Mouse (Mus musculus): ENCODE data around the gene Olfr282. TPM values are rescaled to one million over a fixed set of nuclear protein-coding genes. Genes with fewer than 3 reads are reported as not detected.
"Not testable (repeated sequence)": the region's sequence is repeated elsewhere in the genome, so short reads cannot be mapped to it uniquely, and the experiment has no call there.

The Olfr282 gene
- polyA plus RNA-seq, 1 experiment = not detected

- Histone ChIP-seq H3K4me3 (ENCODE audit: insufficient read depth, low read depth, low read length) (no peak overlapping the region), H3K4me1 (ENCODE audit: control insufficient read depth, insufficient read depth, low read length) (no peaks in the 10 kb centered on the region), H3K27ac (ENCODE audit: insufficient read depth, low read depth, low read length) (no peak overlapping the region)
- WGBS = 93% methylated on average over 9 of the region's 9 CpGs
- TF ChIP-seq CTCF (IDR thresholded peaks at IDR 0.05; ENCODE audit: insufficient read depth, low read depth, low read length) = no peak
- TF ChIP-seq POLR2A (IDR thresholded peaks at IDR 0.05; ENCODE audit: insufficient read depth, low read depth, low read length) = no peak
Measured at GRCm38 (mm10) chr15:98410249-98410648, 20.8 kb upstream of the Olfr282 start.

- Histone ChIP-seq H3K4me3 (ENCODE audit: insufficient read depth, low read depth, low read length) (no peak overlapping the region), H3K27ac (ENCODE audit: insufficient read depth, low read depth, low read length) (no peak overlapping the region), H3K4me1 (ENCODE audit: control insufficient read depth, insufficient read depth, low read length) (no peaks in the 10 kb centered on the region)
- TF ChIP-seq POLR2A (IDR thresholded peaks at IDR 0.05; ENCODE audit: insufficient read depth, low read depth, low read length) (no peak), CTCF (IDR thresholded peaks at IDR 0.05; ENCODE audit: insufficient read depth, low read depth, low read length) (no peak)
- 65% methylated on average over 4 of the region's 4 CpGs for WGBS
Measured at GRCm38 (mm10) chr15:98415996-98416395, 15.0 kb upstream of the Olfr282 start.

- not testable (repeated sequence) for H3K27ac ChIP-seq (ENCODE audit: insufficient read depth, low read depth, low read length); H3K4me3 ChIP-seq (ENCODE audit: insufficient read depth, low read depth, low read length); H3K4me1 ChIP-seq (ENCODE audit: control insufficient read depth, insufficient read depth, low read length)
Measured at GRCm38 (mm10) chr15:98416802-98417201, 14.2 kb upstream of the Olfr282 start.

- 37% methylated on average over 3 of the region's 3 CpGs for WGBS
- not testable (repeated sequence) for H3K27ac ChIP-seq (ENCODE audit: insufficient read depth, low read depth, low read length)
Measured at GRCm38 (mm10) chr15:98417285-98417684, 13.7 kb upstream of the Olfr282 start.

GRCm38 (mm10) chr15:98418096-98418495, 12.9 kb upstream of the Olfr282 start:
- TF ChIP-seq POLR2A (IDR thresholded peaks at IDR 0.05; ENCODE audit: insufficient read depth, low read depth, low read length) (no peak), CTCF (IDR thresholded peaks at IDR 0.05; ENCODE audit: insufficient read depth, low read depth, low read length) (no peak)
- H3K4me3 ChIP-seq (ENCODE audit: insufficient read depth, low read depth, low read length) = no peak overlapping the region
- no peak overlapping the region for H3K27ac ChIP-seq (ENCODE audit: insufficient read depth, low read depth, low read length)
- H3K4me1 ChIP-seq (ENCODE audit: control insufficient read depth, insufficient read depth, low read length) = no peaks in the 10 kb centered on the region
- WGBS = 74% methylated on average over 7 of the region's 7 CpGs

More at GRCm38 (mm10) chr15:98417285-98417684, 13.7 kb upstream of the Olfr282 start:
- H3K4me3 ChIP-seq (ENCODE audit: insufficient read depth, low read depth, low read length); H3K4me1 ChIP-seq (ENCODE audit: control insufficient read depth, insufficient read depth, low read length): not testable (repeated sequence)

- Histone ChIP-seq H3K27ac (ENCODE audit: insufficient read depth, low read depth, low read length) (no peak overlapping the region), H3K4me1 (ENCODE audit: control insufficient read depth, insufficient read depth, low read length) (peaks cover 12% of the 10 kb centered on the region), H3K4me3 (ENCODE audit: insufficient read depth, low read depth, low read length) (no peak overlapping the region)
- no peak for TF ChIP-seq POLR2A (IDR thresholded peaks at IDR 0.05; ENCODE audit: insufficient read depth, low read depth, low read length)
- no peak for TF ChIP-seq CTCF (IDR thresholded peaks at IDR 0.05; ENCODE audit: insufficient read depth, low read depth, low read length)
- WGBS = 44% methylated on average over 4 of the region's 4 CpGs
Measured at GRCm38 (mm10) chr15:98420897-98421296, 10.1 kb upstream of the Olfr282 start.

- 63% methylated on average over 14 of the region's 14 CpGs for WGBS
- H3K4me3 ChIP-seq (ENCODE audit: insufficient read depth, low read depth, low read length) = no peak overlapping the region
- no peak overlapping the region for H3K27ac ChIP-seq (ENCODE audit: insufficient read depth, low read depth, low read length)
Measured at GRCm38 (mm10) chr15:98424326-98424725, 6.7 kb upstream of the Olfr282 start.

GRCm38 (mm10) chr15:98424753-98425152, 6.3 kb upstream of the Olfr282 start:
- WGBS = 82% methylated on average over 6 of the region's 6 CpGs
- TF ChIP-seq POLR2A (IDR thresholded peaks at IDR 0.05; ENCODE audit: insufficient read depth, low read depth, low read length) = no peak
- TF ChIP-seq CTCF (IDR thresholded peaks at IDR 0.05; ENCODE audit: insufficient read depth, low read depth, low read length) = no peak
- H3K4me3 ChIP-seq (ENCODE audit: insufficient read depth, low read depth, low read length) = no peak overlapping the region
- H3K27ac ChIP-seq (ENCODE audit: insufficient read depth, low read depth, low read length) = no peak overlapping the region
- H3K4me1 ChIP-seq (ENCODE audit: control insufficient read depth, insufficient read depth, low read length) = peaks cover 12% of the 10 kb centered on the region

More at GRCm38 (mm10) chr15:98424326-98424725, 6.7 kb upstream of the Olfr282 start:
- peaks cover 12% of the 10 kb centered on the region for H3K4me1 ChIP-seq (ENCODE audit: control insufficient read depth, insufficient read depth, low read length)
- TF ChIP-seq POLR2A (IDR thresholded peaks at IDR 0.05; ENCODE audit: insufficient read depth, low read depth, low read length) (no peak), CTCF (IDR thresholded peaks at IDR 0.05; ENCODE audit: insufficient read depth, low read depth, low read length) (no peak)

GRCm38 (mm10) chr15:98425188-98425587, 5.8 kb upstream of the Olfr282 start:
- Histone ChIP-seq H3K27ac (ENCODE audit: insufficient read depth, low read depth, low read length) (no peak overlapping the region), H3K4me1 (ENCODE audit: control insufficient read depth, insufficient read depth, low read length) (peaks cover 12% of the 10 kb centered on the region), H3K4me3 (ENCODE audit: insufficient read depth, low read depth, low read length) (no peak overlapping the region)
- WGBS = 72% methylated on average over 7 of the region's 7 CpGs
- TF ChIP-seq CTCF (IDR thresholded peaks at IDR 0.05; ENCODE audit: insufficient read depth, low read depth, low read length) (no peak), POLR2A (IDR thresholded peaks at IDR 0.05; ENCODE audit: insufficient read depth, low read depth, low read length) (no peak)

GRCm38 (mm10) chr15:98444561-98444960, 13.5 kb downstream of the Olfr282 start:
- no peak for TF ChIP-seq POLR2A (IDR thresholded peaks at IDR 0.05; ENCODE audit: insufficient read depth, low read depth, low read length)
- no peak for TF ChIP-seq CTCF (IDR thresholded peaks at IDR 0.05; ENCODE audit: insufficient read depth, low read depth, low read length)
- Histone ChIP-seq H3K4me1 (ENCODE audit: control insufficient read depth, insufficient read depth, low read length) (no peaks in the 10 kb centered on the region), H3K27ac (ENCODE audit: insufficient read depth, low read depth, low read length) (no peak overlapping the region), H3K4me3 (ENCODE audit: insufficient read depth, low read depth, low read length) (no peak overlapping the region)
- 76% methylated on average over 3 of the region's 3 CpGs for WGBS
